In the genomic region with DNA sequence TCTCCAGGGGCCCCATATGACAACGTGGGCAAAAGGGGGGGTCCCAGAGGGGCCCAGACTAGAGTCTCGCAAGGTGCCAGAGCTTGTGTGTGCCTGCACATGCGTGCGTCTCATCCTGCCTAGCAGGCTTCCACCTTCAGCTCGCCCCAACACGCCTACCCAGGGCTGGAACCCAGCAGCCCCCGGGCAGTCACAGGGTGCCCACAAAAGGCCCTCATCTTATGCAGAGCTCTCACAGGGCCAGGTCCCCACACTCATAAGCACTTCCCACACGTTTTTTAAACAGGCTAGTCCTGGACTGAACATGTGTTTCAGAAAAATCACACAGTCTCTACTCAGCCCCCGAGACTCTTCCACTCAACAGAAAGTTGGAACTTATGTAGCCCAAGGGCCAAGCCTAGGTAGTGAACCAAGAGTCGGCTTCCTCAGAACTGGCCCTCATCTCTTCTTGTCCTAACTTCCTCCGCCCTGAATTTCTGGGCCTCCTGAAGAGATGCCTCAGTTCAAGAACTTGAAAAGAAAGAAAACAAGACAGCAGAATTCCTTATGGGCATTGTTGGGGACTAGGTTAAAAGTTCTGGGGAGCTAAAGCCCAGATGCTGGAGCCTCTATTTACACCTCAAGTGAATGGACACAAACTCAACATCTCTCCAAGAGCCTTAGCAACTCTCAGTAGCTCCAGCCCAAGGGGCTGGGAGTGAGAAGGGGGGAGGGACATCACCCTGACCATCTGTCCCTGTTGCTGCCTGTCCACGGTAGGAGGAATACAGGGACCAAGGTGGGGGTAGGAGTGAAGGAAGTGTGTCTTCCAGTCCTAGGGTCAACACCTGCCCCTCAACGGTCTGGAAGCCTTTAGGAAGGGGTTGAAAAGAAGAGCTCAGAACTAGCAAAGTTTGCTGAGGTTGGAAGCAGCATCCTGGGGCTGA, we compare ENCODE assay signal across 8 mouse cellular contexts. TPM values are rescaled to one million over a fixed set of nuclear protein-coding genes. Genes with fewer than 3 reads are reported as not detected.
A peak's percentile ranks its signal among the peaks of the same experiment; 100 is the strongest.
DNase-seq lines count a peak whose midpoint lies in the region; ATAC-seq lines count a peak whose summit lies in the region.

No protein-coding gene starts in this region.

- peak; percentile 18 for DNase-seq in layer of hippocampus, adult 9-11 months
- no peak for DNase-seq in layer of hippocampus, postnatal 14 days (ENCODE audit: low spot score in 2 of 2)
- peak; percentile 58 to 73 for DNase-seq in thymus, postnatal 36 days
- DNase-seq in embryo, embryonic 10 days (ENCODE audit: low spot score), result no peak

- no peaks in the 10 kb centered on the region for H3K27me3 ChIP-seq in forebrain, embryonic 16.5 days (replicated peaks; ENCODE audit: control insufficient read depth, insufficient read depth, low read length)
- H3K27me3 ChIP-seq in liver, embryonic 15.5 days, result no peaks in the 10 kb centered on the region

- no peaks in the 10 kb centered on the region for H3K9me3 ChIP-seq in forebrain, embryonic 16.5 days (ENCODE audit: control insufficient read depth, low read length)
- no peaks in the 10 kb centered on the region for H3K9me3 ChIP-seq in liver, embryonic 15.5 days (replicated peaks)

- peak overlapping the region; percentile 89 for H3K9ac ChIP-seq in forebrain, embryonic 16.5 days (replicated peaks; ENCODE audit: low read depth, low read length)
- peak overlapping the region; percentile 87 for H3K9ac ChIP-seq in liver, embryonic 15.5 days

- peaks cover 27% of the 10 kb centered on the region for H3K36me3 ChIP-seq in forebrain, embryonic 16.5 days (ENCODE audit: control insufficient read depth, insufficient read depth)
- peaks cover 38% of the 10 kb centered on the region for H3K36me3 ChIP-seq in liver, embryonic 15.5 days (replicated peaks)

- H3K4me3 ChIP-seq in brown adipose tissue, adult 24 weeks (ENCODE audit: insufficient read depth, low read depth, low read length), result peak overlapping the region; percentile 50
- H3K4me3 ChIP-seq in forebrain, embryonic 16.5 days (replicated peaks; ENCODE audit: low read length), result peak overlapping the region; percentile 85
- peak overlapping the region; percentile 74 for H3K4me3 ChIP-seq in liver, embryonic 15.5 days (replicated peaks)

- peak overlapping the region; percentile 85 for H3K4me2 ChIP-seq in forebrain, embryonic 16.5 days (ENCODE audit: low read length)
- peak overlapping the region; percentile 99 for H3K4me2 ChIP-seq in liver, embryonic 15.5 days

- ATAC-seq in forebrain, embryonic 16.5 days, result no peak
- ATAC-seq in liver, embryonic 15.5 days (ENCODE audit: insufficient read depth), result no peak
- no peak for ATAC-seq in frontal cortex, adult (ENCODE audit: low TSS enrichment)

- H3K27ac ChIP-seq in brown adipose tissue, adult 24 weeks (replicated peaks; ENCODE audit: low read depth, low read length), result no peak overlapping the region
- peak overlapping the region; percentile 98 for H3K27ac ChIP-seq in forebrain, embryonic 16.5 days (ENCODE audit: low read length)
- H3K27ac ChIP-seq in liver, embryonic 15.5 days (replicated peaks), result peak overlapping the region; percentile 93

- H3K4me1 ChIP-seq in brown adipose tissue, adult 24 weeks (ENCODE audit: control insufficient read depth, insufficient read depth, insufficient read length, low read length), result peaks cover 23% of the 10 kb centered on the region
- peaks cover 57% of the 10 kb centered on the region for H3K4me1 ChIP-seq in forebrain, embryonic 16.5 days (replicated peaks; ENCODE audit: control insufficient read depth, insufficient read depth, low read length)
- peaks cover 76% of the 10 kb centered on the region for H3K4me1 ChIP-seq in liver, embryonic 15.5 days (replicated peaks)

- whole genome bisulfite sequencing in forebrain, embryonic 16.5 days, result 5% methylated on average over 13 of the region's 13 CpGs
- 8% methylated on average over 13 of the region's 13 CpGs for WGBS in liver, embryonic 15.5 days (ENCODE audit: insufficient replicate concordance)

RNA-seq across cellular contexts. Expression of a gene that starts 6.5 kb away (rescaled TPM):
- 10 to 100 TPM; 23.4 to 29.0 TPM for total RNA-seq in layer of hippocampus, postnatal 14 days (2021)
- 3.9 and 6.6 TPM in 2 replicates for polyA plus RNA-seq in brown adipose tissue, adult 24 weeks (2012; ENCODE audit: insufficient read depth, insufficient read length, missing spikeins)
- 21.8 and 25.9 TPM in 2 replicates for polyA plus RNA-seq in forebrain, embryonic 16.5 days (2015; fragmentation: Nextera tagmentation; extraction: Ambion mirVana)
- 15.7 and 17.0 TPM in 2 replicates for polyA plus RNA-seq in liver, embryonic 15.5 days (2015; fragmentation: Nextera tagmentation; extraction: Ambion mirVana)

RNA-seq across cellular contexts. Expression of a gene that starts 6.8 kb away (rescaled TPM):
- 100 to 1,000 TPM in 1 of 2 experiments, 10 to 100 TPM in 1; 95.3 to 103 TPM for total RNA-seq in layer of hippocampus, postnatal 14 days (2021)
- 23.9 and 26.5 TPM in 2 replicates for polyA plus RNA-seq in brown adipose tissue, adult 24 weeks (2012; ENCODE audit: insufficient read depth, insufficient read length, missing spikeins)
- 120 and 130 TPM in 2 replicates for polyA plus RNA-seq in forebrain, embryonic 16.5 days (2015; fragmentation: Nextera tagmentation; extraction: Ambion mirVana)
- 27.0 and 31.2 TPM in 2 replicates for polyA plus RNA-seq in liver, embryonic 15.5 days (2015; fragmentation: Nextera tagmentation; extraction: Ambion mirVana)

RNA-seq across cellular contexts. Expression of a gene that starts 34.9 kb away (rescaled TPM):
- total RNA-seq in layer of hippocampus, postnatal 14 days (2021), result 1 to 10 TPM; 4.9 to 5.9 TPM
- 1.8 and 2.1 TPM in 2 replicates for polyA plus RNA-seq in brown adipose tissue, adult 24 weeks (2012; ENCODE audit: insufficient read depth, insufficient read length, missing spikeins)
- polyA plus RNA-seq in forebrain, embryonic 16.5 days (2015; fragmentation: Nextera tagmentation; extraction: Ambion mirVana), result 3.4 and 3.7 TPM in 2 replicates
- polyA plus RNA-seq in liver, embryonic 15.5 days (2015; fragmentation: Nextera tagmentation; extraction: Ambion mirVana), result 3.0 and 3.2 TPM in 2 replicates

RNA-seq across cellular contexts. Expression of a gene that starts 37.5 kb away (rescaled TPM):
- total RNA-seq in layer of hippocampus, postnatal 14 days (2021), result 10 to 100 TPM; 39.9 to 40.7 TPM
- 21.2 and 26.8 TPM in 2 replicates for polyA plus RNA-seq in brown adipose tissue, adult 24 weeks (2012; ENCODE audit: insufficient read depth, insufficient read length, missing spikeins)
- 79.5 and 80.8 TPM in 2 replicates for polyA plus RNA-seq in forebrain, embryonic 16.5 days (2015; fragmentation: Nextera tagmentation; extraction: Ambion mirVana)
- polyA plus RNA-seq in liver, embryonic 15.5 days (2015; fragmentation: Nextera tagmentation; extraction: Ambion mirVana), result 47.3 and 48.8 TPM in 2 replicates

RNA-seq across cellular contexts. Expression of a gene that starts 39.9 kb away (rescaled TPM):
- 10 to 100 TPM; 21.0 to 21.3 TPM for total RNA-seq in layer of hippocampus, postnatal 14 days (2021)
- polyA plus RNA-seq in brown adipose tissue, adult 24 weeks (2012; ENCODE audit: insufficient read depth, insufficient read length, missing spikeins), result 6.6 and 8.3 TPM in 2 replicates
- polyA plus RNA-seq in forebrain, embryonic 16.5 days (2015; fragmentation: Nextera tagmentation; extraction: Ambion mirVana), result 23.8 and 25.3 TPM in 2 replicates
- polyA plus RNA-seq in liver, embryonic 15.5 days (2015; fragmentation: Nextera tagmentation; extraction: Ambion mirVana), result 4.0 and 4.1 TPM in 2 replicates

Comparison
In these comparisons a context has a peak if more than half of its experiments do, and no peak if none do; other contexts are left out.
1. DNase-seq: peak in layer of hippocampus, adult 9-11 months (single experiment) and thymus, postnatal 36 days (2 of 2); none in layer of hippocampus, postnatal 14 days (0 of 2) and embryo, embryonic 10 days (single experiment).
2. Peak in every context shown above with its lines, with median percentiles within 50 percentile points of each other: H3K4me3 ChIP-seq.